In genomic region chr11:67429836-67430235, GRCm38 (mm10) we compare ENCODE assay signal across 18 mouse cellular contexts.
"Had no signal": no experiment of that assay in that cellular context is flagged by ENCODE, and none has a peak within 500 bp of the region (broad histone marks: within the 10 kb centered on the region; RNA-seq: fewer than 3 reads in every experiment).

No protein-coding gene starts in this region.

- ATAC-seq: hindbrain, postnatal 0 days; intestine, embryonic 16.5 days had no signal

- DNase-seq: gastrocnemius, adult 2 months; gastrocnemius, postnatal 10 days; gastrocnemius, postnatal 25 days; heart, adult 11 months; heart, adult 2 months; heart, postnatal 14 days; heart, postnatal 36 days; kidney, adult 11 months; kidney, adult 2 months; kidney, adult 9 months; kidney, postnatal 14 days; kidney, postnatal 36 days; layer of hippocampus, postnatal 36 days; left cerebral cortex, postnatal 4 days; liver; liver, embryonic 13.5 days had no signal
